Mouse (Mus musculus) heart, embryonic 12.5 days (tissue): ENCODE measurements around the gene Slc13a2. TPM values are rescaled to one million over a fixed set of nuclear protein-coding genes. Genes with fewer than 3 reads are reported as not detected.
A peak's percentile ranks its signal among the peaks of the same experiment; 100 is the strongest.

Experiments used
- ATAC-seq: fragments of 200-750 bp; cut with Nextera tagmentation; 2 replicates; pipeline ENCODE4 v1.8.0; 2017; ENCODE audit warnings: moderate TSS enrichment, moderate library complexity; ENCODE audit not compliant: insufficient number of reproducible peaks, low FRiP score
- H3K27ac ChIP-seq: fragments of 300-500 bp; sonication (generic); 2 replicates; pipeline ENCODE4 v1.5.1; 2016; ENCODE audit warnings: mild to moderate bottlenecking, moderate library complexity; ENCODE audit not compliant: poor library complexity, severe bottlenecking
- H3K27me3 ChIP-seq: fragments of 300-500 bp; sonication (generic); replicated peaks from 2 replicates; pipeline ENCODE4 v1.6.1; 2016; ENCODE audit warnings: mild to moderate bottlenecking, moderate library complexity
- H3K36me3 ChIP-seq: fragments of 300-500 bp; sonication (generic); 2 replicates; pipeline ENCODE4 v1.6.1; 2016; ENCODE audit warnings: mild to moderate bottlenecking, moderate library complexity
- H3K4me1 ChIP-seq: fragments of 300-500 bp; sonication (generic); replicated peaks from 2 replicates; pipeline ENCODE4 v1.6.1; 2016; ENCODE audit warnings: mild to moderate bottlenecking
- H3K4me2 ChIP-seq: fragments of 300-500 bp; sonication (generic); 2 replicates; pipeline ENCODE4 v1.6.1; 2016; ENCODE audit warnings: mild to moderate bottlenecking, moderate library complexity
- H3K4me3 ChIP-seq: fragments of 300-500 bp; sonication (generic); 2 replicates; pipeline ENCODE4 v1.5.1; 2016; ENCODE audit warnings: mild to moderate bottlenecking
- H3K9ac ChIP-seq: fragments of 300-500 bp; sonication (generic); 2 replicates; pipeline ENCODE4 v1.6.1; 2016; ENCODE audit warnings: mild to moderate bottlenecking, moderate library complexity
- H3K9me3 ChIP-seq: fragments of 300-500 bp; sonication (generic); replicated peaks from 2 replicates; pipeline ENCODE4 v1.6.1; 2016; ENCODE audit warnings: mild to moderate bottlenecking, moderate library complexity
- WGBS: fragments of 180-500 bp; shearing (Covaris S2); methylation state at CpG from one replicate; pipeline ENCODE4 v1.1.7; 2016; 5-methylcytosine and 5-hydroxymethylcytosine counted together
- polyA plus RNA-seq: library from polyadenylated mRNA; unstranded; fragments of >200 nt; fragmentation: Nextera tagmentation; extraction: Ambion mirVana; gene quantifications from 2 replicates; pipeline ENCODE4 v1.2.1, GENCODE M21; 2016

The Slc13a2 gene
- polyA plus RNA-seq, 1 experiment from 2014 or later = not detected

DNA sequence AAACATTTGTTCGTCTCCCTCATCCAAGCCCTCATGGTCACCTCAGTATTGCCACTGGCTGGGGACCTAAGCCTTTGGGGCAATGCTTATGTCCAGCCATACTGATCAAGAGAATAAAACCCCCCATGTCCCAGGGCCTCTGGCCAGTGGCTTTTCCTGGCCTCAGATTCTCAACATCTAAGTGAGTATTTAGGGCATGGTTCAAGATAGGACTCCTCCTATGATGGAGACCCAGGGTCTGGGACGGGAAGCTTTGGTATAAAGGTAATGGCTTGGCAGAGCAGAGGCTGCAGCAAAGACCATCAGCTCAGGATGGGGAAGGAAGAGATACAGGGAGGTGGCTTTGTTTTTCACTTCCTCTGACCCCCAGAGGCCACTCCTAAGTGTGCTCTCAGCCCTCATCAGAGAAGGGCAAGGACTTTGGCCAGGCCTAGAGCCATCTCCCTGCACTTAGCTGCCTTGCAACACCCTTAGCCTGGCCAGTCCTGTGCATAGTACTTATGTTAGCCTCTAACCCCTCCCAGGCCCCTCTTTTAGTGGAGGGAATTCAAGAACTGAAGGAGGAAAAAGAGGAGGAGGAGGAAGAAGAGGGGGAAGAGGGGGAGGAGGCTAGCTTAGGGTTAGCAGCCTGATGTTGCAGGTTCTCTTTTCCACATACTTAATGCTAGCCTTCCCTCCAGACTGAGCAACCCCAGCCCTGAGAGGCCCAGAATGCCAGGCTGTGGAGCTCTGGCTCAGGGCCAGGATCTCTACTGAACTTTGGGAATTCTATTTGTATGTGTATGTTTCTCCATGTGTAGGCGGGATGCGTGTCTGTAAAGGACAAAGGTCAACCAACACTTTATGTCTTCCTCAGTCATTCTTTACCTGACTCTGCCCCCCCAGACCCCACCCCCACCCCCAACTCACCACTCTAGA, 72.3 kb downstream of the Slc13a2 start:
- no peak for ATAC-seq
- Histone ChIP-seq H3K4me2 (no peak overlapping the region), H3K27ac (no peak overlapping the region), H3K9ac (0 out of 2 replicates have a peak overlapping the region, but pooled peaks have one; percentile 4), H3K4me1 (peaks cover 35% of the 10 kb centered on the region), H3K36me3 (peaks cover 16% of the 10 kb centered on the region), H3K9me3 (no peaks in the 10 kb centered on the region), H3K27me3 (no peaks in the 10 kb centered on the region), H3K4me3 (no peak overlapping the region)
- WGBS = 69% methylated on average over 4 of the region's 4 CpGs

- Histone ChIP-seq H3K9ac (no peak overlapping the region), H3K27me3 (no peaks in the 10 kb centered on the region), H3K27ac (no peak overlapping the region), H3K4me1 (peaks cover 44% of the 10 kb centered on the region), H3K36me3 (peaks cover 16% of the 10 kb centered on the region), H3K4me2 (no peak overlapping the region), H3K9me3 (no peaks in the 10 kb centered on the region), H3K4me3 (no peak overlapping the region)
- 54% methylated on average over 7 of the region's 7 CpGs for WGBS
- no peak for ATAC-seq
Observed at GRCm38 (mm10) chr11:78348474-78348873, 73.5 kb downstream of the Slc13a2 start.

GRCm38 (mm10) chr11:78347908-78348307, 74.1 kb downstream of the Slc13a2 start:
- H3K9ac ChIP-seq = no peak overlapping the region
- 77% methylated on average over 9 of the region's 9 CpGs for WGBS
- ATAC-seq = no peak

More at GRCm38 (mm10) chr11:78347908-78348307, 74.1 kb downstream of the Slc13a2 start:
- H3K4me2 ChIP-seq = no peak overlapping the region
- peaks cover 16% of the 10 kb centered on the region for H3K36me3 ChIP-seq
- H3K9me3 ChIP-seq = no peaks in the 10 kb centered on the region
- H3K27me3 ChIP-seq = no peaks in the 10 kb centered on the region
- peaks cover 46% of the 10 kb centered on the region for H3K4me1 ChIP-seq
- no peak overlapping the region for H3K4me3 ChIP-seq
- no peak overlapping the region for H3K27ac ChIP-seq

Other genes starting within 250 kb of the Slc13a2 start
- gene Nek8, start 245.5 kb downstream of the Slc13a2 start, polyA plus RNA-seq = 12.1 and 16.5 TPM in 2 replicates
- 11.7 and 14.2 TPM in 2 replicates for gene Tlcd1, start 245.5 kb downstream of the Slc13a2 start, polyA plus RNA-seq
- gene Rpl23a, start 238.6 kb downstream of the Slc13a2 start, polyA plus RNA-seq = 847 and 859 TPM in 2 replicates
- gene Rab34, start 233.8 kb downstream of the Slc13a2 start, polyA plus RNA-seq = 53.3 and 54.6 TPM in 2 replicates
- gene Proca1, start 228.8 kb downstream of the Slc13a2 start, polyA plus RNA-seq = 3.1 and 3.2 TPM in 2 replicates
- 47.5 and 50.1 TPM in 2 replicates for gene Sdf2, start 176.5 kb downstream of the Slc13a2 start, polyA plus RNA-seq
- gene Supt6, start 176.2 kb downstream of the Slc13a2 start, polyA plus RNA-seq = 26.1 and 28.5 TPM in 2 replicates
- 83.1 and 91.0 TPM in 2 replicates for gene 2610507B11Rik, start 160.5 kb downstream of the Slc13a2 start, polyA plus RNA-seq
- 0.54 TPM in 1 of 2 replicates, not detected in the other for gene BC030499, start 131.4 kb downstream of the Slc13a2 start, polyA plus RNA-seq
- 27.2 and 34.0 TPM in 2 replicates for gene Spag5, start 120.7 kb downstream of the Slc13a2 start, polyA plus RNA-seq
- 10.0 and 12.6 TPM in 2 replicates for gene Aldoc, start 99.2 kb downstream of the Slc13a2 start, polyA plus RNA-seq
- 71.4 and 75.6 TPM in 2 replicates for gene Pigs, start 93.8 kb downstream of the Slc13a2 start, polyA plus RNA-seq
- gene Unc119, start 78.7 kb downstream of the Slc13a2 start, polyA plus RNA-seq = 45.6 and 47.7 TPM in 2 replicates
- not detected in 2 replicates for gene Foxn1, start 35.7 kb downstream of the Slc13a2 start, polyA plus RNA-seq
- gene Slc46a1, start 43.5 kb upstream of the Slc13a2 start, polyA plus RNA-seq = 6.0 and 7.3 TPM in 2 replicates
- gene Sarm1, start 75.5 kb upstream of the Slc13a2 start, polyA plus RNA-seq = 0.31 and 0.40 TPM in 2 replicates
- gene Vtn, start 76.9 kb upstream of the Slc13a2 start, polyA plus RNA-seq = 0.45 and 3.6 TPM in 2 replicates
- not detected in 2 replicates for gene Sebox, start 81.2 kb upstream of the Slc13a2 start, polyA plus RNA-seq
- gene Tmem199, start 90.0 kb upstream of the Slc13a2 start, polyA plus RNA-seq = 49.6 and 49.9 TPM in 2 replicates
- 146 TPM in 2 replicates for gene Poldip2, start 90.0 kb upstream of the Slc13a2 start, polyA plus RNA-seq
- 80.1 and 83.8 TPM in 2 replicates for gene Tnfaip1, start 114.1 kb upstream of the Slc13a2 start, polyA plus RNA-seq
- 96.2 and 104 TPM in 2 replicates for gene Ift20, start 114.1 kb upstream of the Slc13a2 start, polyA plus RNA-seq
- 58.4 and 65.9 TPM in 2 replicates for gene Tmem97, start 128.6 kb upstream of the Slc13a2 start, polyA plus RNA-seq